Mouse (Mus musculus): ENCODE results near the gene Ube2z.
"Not testable (repeated sequence)": the region's sequence is repeated elsewhere in the genome, so short reads cannot be mapped to it uniquely, and the experiment has no call there.

The Ube2z gene

DNA sequence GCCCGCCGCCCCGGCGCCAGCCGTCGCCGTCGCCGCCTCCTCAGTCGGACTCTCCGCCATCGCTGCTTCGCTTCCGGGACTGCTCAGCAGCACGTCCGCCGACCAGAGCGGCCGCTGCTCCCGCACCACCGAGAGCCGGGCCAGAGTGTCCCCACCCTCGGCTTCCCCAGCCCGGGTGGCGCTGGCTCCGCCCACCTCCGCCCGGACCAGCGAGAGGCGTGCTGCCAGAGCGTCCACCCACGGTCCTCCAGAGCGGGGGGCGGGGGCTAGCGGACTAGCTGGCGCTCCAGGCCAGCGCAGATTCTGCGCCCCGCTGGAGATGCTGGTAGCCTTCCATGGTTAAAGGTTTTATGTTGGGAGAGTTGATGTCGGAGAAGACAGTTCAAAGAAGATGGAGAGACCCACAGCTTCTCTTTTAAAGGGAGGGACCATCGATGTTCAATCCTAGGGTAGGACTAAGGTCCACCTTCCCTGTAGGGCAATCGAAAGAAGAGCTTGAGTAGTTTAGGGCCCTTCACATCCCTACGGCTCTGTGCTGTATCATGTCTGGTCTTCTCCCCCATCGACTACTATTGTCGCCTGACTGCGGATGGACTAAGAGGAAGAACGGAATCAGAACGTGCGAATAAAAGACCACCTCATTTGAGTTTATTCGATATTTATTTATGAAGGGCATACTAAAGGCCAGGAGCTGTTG, at the start of gene Ube2z:
Gene Ube2z (minus strand): TSS at position 174 of the 697 bp plus-strand sequence.
- DNase-seq (ENCODE audit: low spot score), result peak; percentile 96

DNA sequence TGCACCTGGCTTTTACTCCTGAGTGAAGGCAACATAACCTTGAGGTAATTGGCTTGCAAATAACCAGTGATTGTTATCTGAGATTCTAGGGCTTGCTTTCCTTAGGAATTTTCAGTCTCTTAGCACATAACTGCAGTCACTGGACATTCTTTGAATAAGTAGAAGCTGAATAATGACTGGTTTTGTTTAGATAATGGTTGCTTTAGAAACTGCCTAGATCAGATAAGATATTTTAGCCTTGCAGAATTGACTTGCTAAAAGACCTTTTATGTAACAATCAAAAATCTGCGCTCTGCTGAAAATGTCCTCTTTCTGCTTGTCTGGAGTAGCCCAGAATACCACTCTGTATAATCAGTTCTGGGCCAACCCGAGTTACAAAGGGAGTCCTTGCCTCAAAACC, 48.9 kb upstream of the Ube2z start:
- no peak for DNase-seq (ENCODE audit: low spot score)

DNA sequence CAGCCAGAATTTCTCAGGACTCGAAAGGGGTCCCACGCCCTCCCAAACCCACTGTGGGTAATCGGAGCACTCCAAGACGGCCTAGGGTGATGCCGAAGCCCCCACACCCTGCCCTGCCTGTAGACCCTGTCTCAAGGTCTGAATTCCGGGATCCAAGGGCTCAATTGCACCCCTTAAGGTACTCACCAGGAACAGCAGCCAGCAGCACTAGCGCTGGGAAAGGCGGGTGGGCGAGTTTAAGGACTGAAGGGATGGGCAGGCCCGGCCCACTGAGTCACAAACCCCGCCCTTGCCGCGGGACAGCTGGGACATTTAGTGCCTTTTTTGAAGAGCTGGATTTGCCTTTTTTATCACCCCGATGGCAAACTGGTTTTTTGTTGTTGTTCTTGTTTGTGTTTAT, 46.6 kb upstream of the Ube2z start, which contains the start of gene Calcoco2:
Gene Calcoco2 (minus strand): TSS at position 214 of the 400 bp plus-strand sequence.
- DNase-seq (ENCODE audit: low spot score), result no peak

DNA sequence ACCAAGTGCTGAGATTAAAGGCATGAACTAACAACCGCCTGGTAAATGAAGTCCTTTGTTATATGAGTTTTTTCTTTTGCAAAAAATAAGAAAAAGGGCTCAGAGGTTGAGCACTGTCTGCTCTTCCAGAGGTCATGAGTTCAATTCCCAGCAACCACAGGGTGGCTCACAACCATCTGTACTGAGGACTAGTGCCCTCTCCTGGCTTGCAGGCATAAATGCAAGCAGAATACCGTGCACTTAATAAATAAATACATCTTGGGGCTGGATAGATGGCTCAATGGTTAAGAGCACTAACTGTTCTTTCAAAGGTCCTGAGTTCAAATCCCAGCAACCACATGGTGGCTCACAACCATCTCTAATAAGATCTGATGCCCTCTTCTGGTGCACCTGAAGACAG, 45.8 kb upstream of the Ube2z start:
- not testable (repeated sequence) for DNase-seq (ENCODE audit: low spot score)

DNA sequence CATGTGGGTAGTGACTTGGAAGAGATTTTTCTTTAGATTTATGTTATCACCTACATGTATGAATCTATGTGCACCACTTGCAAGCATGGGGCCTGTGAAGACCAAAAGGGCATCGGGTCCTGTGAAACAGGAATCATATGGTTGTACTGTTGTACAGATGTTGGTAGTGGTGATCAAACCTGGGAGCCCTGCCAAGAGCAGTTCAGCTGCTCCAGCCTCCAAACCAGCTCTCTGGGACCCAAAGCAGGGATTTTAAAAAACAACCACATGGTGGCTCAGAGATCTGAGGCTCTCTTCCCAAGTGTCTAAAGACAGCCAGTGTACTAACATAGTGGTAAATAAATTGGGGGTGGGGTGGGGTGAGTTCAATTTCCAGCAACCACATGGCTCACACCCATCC, 43.2 kb upstream of the Ube2z start:
- no peak for DNase-seq (ENCODE audit: low spot score)

DNA sequence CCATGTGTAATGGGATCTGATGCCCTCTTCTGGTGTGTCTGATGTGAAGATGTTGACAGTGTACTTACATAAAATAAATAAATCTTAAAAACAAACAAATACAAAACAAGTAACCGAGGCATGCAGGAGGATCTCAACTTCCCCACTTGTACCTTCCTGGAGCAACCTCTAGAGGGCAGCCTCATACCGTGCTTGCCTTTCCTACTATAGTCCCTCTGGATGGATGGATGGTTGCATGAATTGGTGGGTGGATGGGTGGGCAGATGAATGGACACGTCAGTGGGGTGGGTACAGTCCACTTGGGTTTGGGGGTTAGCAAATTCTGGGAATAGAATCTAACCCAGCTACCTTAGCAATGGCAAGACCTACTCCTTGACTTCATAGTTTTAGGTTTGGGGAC, 28.2 kb upstream of the Ube2z start:
- DNase-seq (ENCODE audit: low spot score), result peak; percentile 41

DNA sequence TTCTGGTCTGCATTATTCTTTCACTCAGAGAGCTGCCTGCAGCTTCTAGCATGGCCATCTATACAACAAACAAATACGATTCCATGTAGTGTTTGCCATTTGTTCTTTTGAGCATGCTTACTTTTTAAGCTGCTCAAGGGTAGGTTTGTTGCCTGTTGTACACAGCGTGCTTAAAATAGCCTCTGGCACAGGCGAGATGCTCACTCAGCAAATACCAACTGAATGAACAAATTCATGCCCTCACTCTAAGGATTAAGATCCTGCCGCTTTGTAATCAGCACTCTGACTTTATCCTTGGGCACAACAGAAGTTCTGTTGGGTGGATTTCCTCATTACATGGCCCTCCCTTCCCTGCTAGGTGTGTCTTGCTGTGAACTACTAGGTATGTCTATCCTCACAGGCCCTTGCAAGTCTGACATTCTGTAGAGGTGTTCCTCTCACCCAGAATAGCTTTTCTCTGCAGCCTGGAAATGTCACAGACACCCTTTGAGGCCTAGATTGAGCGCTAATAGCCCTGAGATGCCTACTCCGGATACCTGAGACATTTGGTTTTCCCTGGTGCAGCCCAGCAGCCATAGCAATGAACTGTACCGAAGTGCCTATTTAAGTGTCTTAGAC, 27.6 kb upstream of the Ube2z start:
- DNase-seq (ENCODE audit: low spot score), result no peak

DNA sequence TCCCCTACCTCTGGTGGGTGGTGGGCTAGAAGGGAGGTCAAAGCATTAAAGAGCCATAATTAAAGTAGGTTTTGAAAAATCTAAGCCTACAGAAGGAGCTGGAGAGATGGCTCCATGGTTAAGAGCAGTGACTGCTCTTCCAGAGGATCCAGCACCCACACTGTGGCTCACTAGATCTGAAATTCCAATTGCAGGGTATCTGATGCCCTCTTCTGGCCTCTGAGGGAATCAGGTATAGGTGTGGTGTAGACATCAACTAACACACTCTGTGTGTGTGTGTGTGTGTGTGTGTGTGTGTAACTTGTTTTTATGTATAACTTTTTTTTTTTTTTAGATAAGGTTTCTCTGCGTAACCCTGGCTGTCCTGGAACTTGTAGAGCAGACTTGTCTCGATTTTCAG, 25.9 kb upstream of the Ube2z start:
- peak; percentile 18 for DNase-seq (ENCODE audit: low spot score)

DNA sequence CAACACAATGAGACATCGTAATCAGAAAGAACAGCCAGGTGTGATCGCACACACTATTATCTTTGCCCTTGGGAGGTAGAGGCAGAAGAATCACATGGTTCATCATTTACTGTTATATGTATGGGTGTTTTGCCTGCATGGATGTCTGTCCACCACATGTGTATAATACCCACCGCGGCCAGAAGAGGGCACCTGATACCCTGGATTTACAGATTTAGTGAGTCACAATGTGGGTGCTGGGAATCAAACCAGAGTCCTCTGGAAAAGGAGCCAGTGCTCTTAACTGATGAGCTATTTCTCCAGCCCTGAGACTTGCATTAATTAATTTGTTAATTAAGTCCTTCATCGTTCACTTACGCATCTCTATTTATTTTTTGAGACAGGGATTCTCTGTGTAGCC, 22.8 kb upstream of the Ube2z start:
- DNase-seq (ENCODE audit: low spot score), result no peak

DNA sequence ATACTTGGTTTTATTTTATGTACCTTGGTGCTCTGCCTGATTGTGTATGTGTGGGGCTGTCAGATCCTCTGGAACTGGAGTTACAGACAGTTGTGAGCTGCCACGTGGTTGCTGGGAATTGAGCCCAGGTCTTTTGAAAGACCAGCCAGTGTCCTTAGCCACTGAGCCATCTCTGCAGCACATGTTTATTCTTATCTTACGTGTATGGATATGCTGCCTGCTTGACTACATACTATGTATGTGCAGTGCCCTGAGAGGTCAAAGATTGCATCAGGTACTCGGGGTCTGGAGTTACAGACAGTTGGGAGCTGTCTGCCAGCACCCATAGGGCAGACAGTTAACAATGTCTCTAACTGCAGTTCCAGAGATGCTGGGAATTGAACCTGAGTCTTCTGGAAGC, 17.5 kb upstream of the Ube2z start:
- no peak for DNase-seq (ENCODE audit: low spot score)

DNA sequence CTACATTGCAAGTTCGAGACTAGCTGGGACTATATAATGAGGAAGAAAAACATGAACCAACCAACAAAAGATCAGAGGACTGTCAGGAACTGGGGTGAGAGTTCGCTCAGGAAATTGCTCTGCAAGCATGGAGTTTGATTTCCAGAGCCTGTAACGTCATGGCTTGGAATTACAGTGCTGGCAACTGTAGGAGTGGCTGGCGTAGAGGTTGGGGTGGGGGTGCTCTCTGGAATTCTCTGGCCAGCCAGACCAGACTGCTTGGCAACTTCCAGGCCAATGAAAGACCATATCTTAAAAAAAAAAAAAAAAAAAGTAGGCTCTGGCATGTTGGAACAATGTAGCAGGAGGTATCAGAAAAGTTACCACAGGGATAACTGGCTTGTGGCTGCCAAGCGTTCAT, 15.5 kb upstream of the Ube2z start:
- DNase-seq (ENCODE audit: low spot score), result no peak

DNA sequence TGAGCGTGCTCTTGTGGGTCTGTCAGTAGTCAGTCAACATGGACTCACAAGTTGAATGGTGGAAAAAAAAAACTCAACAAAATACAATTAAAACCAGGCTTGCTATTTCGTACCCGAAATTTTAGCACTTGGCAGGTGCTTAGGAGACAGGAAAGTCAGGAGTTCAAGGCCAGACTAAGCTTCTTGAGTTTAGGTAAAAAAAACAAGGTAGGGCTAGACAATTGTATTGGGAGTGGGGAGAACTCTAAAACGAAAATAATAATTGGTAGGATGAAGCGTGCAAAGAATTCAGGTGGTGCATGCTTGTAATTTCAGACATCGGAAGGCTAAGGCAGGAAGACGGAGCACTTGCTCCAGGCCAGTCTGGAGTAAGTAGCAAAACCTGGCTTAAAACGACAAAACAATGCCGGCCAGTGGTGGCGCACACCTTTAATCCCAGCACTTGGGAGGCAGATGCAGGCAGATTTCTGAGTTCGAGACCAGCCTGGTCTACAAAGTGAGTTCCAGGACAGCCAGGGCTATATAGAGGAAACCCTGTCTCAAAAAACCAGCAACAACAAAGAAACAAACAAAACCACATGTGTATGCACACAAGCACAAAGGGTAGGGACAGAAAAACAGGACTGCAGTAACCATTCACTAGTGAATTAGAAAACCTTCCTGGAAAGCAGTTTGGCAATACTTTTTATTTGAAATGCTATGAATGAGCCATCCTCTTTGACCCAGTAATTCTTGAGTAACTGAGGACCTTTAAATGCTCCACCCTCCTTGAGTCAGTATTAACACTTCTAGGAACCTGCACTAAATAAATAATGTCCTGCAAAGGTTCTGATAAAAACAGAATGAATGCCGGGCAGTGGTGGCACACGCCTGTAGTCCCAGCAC, 11.3 kb upstream of the Ube2z start:
- DNase-seq (ENCODE audit: low spot score), result no peak

DNA sequence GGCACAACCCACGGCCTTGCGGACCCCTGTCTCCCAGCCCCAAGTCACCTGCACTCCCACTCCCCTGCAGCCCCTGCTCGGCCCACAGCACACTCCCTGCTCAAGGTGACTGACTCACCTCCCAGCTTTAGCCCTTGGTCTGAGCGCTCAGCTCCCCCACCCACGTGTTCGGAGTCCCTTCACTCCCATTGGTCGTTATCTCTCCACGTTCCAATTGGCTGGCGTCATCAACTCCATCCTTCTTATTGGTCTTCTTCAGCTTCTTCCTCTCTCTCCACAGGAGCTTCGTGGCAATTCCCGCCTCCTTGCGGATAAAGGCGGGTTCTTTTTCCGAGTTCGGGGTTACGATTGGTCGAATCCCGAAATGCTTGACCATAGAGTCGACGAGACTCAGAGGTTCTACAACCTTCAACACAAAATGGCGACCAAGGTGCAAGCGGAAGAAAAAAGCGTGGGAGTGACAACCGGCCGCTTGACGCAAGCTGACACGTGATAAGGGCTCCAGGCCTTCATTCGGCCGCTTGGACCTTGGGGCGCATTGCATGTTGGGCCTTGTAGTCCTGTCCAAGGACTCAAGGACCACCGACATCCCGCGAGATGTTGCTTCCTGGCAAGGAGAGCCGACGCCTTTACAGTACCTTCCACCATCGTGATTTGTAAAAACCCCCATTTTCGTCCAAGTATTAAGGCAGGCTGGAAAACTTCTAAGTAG, 10.5 kb upstream of the Ube2z start, which contains the start of gene Atp5g1:
Gene Atp5g1 (minus strand): TSS at position 162 of the 712 bp plus-strand sequence.
- DNase-seq (ENCODE audit: low spot score), result peak; percentile 99

DNA sequence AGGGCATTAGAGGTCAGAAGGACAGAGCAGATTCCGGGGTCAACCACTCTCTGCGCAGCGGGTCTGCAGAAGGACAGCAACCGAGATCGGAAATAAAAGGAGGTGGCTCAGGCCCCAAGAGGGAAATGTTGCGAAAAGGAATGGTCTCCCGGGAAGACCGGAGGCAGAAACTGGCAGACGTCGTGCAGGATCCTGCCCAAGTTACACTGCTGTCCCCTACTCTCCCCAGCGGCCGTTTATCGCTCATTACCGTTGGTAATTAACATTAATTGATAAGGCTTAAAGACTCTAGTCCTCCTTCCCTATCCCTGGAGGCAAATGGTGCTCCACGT, 10.0 kb upstream of the Ube2z start:
- no peak for DNase-seq (ENCODE audit: low spot score)

DNA sequence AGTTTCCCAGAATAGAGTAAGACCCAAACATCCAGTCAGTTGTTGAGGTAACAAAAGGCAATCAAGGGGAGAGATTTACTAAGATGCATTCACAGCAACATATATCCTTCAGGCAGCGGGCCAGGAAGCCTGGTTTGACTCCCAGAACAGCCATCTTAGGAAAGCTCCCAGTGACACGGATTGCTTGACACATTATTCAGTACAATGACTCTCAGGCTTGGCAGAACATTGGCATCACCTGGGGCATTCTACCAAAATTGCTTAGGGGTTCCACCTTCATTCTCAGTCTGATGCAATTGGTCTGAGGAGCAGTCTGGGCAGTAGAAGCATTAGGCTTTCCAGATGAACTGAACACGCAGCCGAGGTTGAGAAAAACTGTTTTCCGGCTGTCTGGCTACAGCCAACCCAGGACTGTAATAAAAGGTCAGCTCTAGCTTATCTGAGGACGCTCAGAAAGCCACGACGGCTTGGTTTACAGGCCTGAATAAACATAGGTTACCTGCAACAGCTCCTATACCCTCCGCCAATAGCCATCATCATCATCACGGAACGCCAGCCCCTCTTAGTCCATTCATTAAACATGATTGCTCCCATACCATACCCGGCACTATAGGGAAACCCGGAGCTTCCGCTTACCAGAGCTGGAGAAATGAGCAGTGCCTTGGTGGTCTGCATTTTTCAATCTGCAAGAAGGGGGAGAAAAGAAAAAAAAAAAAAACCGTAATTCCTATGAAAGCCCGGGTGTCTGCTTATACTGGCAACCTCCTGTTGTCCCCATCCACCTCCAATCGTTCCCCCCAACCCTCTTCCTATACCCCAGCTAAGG, 9.4 kb upstream of the Ube2z start:
- DNase-seq (ENCODE audit: low spot score), result peak; percentile 51

DNA sequence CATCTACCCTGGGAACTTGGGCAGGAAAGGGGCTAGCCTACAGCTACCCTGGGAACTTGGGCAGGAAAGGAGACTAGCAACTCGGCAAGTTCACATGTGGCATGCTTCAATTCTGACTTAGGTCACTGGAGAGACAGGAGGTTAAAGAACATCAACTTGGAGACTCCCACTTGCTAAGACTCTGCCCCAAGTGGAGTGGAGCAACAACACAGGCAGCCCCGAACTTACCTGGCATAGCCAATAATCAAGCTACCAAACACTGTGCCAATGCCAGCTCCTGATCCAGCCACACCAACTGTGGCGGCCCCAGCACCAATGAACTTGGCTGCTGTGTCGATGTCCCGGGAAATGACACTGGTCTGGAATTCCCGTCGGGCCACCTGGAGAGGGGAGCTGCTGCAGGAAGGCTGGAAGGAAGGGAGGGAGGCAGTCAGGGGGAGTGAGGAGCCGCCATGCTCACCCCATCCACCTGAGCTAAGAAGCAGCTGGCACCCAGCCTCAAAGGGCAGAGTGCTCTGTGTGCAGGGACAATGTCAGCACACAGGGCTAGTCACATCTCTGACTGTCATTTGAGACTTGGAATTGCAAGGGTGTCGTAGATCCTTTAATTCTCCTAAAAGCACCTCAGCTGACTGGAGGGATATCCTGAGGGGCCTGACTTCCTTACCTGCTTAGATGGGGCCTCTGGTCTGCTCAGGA, 8.3 kb upstream of the Ube2z start:
- DNase-seq (ENCODE audit: low spot score), result no peak

DNA sequence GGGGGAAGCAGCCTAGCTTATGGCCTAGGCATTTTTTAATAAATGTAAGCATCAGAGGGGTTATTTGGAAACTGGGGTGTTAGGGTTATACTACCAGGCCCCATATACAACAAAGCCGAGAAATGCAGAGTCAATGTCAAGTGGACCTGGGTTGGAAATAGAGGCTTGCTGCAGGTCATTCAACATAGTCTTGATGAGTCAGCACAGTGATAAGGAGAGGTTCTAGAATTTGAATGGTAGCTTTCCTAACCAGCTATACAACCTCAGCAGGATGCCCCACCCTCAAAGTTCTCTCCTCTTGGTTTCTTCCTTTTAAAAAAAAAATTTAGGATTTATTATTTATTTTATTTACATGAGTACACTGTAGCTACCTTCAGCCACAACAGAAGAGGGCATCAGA, 5.8 kb upstream of the Ube2z start:
- no peak for DNase-seq (ENCODE audit: low spot score)

DNA sequence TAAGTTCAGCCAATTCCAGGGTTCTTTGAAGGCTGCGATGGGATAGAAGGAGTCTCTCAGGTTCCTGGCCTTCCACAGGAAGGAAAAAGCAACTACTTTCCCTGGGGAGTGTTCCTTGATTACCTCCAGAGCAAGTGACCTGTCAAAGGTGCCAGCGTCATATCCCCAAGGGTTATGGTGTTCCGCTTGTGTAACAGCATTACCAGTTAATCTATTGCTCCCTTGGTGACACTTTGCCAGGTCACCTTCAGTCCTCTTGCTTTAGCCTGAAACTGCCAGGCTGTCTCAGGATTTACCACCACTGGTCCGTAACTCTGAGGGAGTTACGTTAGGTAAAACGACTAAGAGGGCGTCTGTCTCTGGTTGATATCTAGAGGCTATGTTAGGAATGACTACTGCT, 5.2 kb upstream of the Ube2z start:
- DNase-seq (ENCODE audit: low spot score), result no peak

DNA sequence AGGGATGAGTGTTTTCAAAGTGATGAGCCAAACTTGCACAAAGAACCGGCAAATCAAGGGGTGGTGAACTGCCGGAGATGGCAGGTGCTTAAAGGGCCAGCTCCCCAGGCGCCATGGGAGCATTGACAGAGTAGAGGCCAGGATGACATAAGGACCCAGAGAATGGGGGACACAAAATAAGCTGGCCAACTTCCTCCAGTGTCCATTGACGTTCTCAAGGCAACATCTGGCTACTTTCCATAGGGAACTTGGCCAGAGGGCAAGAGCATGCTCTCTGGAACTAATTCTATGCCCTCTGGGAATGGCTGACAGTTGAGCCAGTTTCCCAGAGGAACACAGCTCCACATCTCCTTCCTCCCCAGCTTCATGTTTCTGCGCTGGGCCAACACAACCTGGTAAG, 3.0 kb upstream of the Ube2z start:
- DNase-seq (ENCODE audit: low spot score), result peak; percentile 24

DNA sequence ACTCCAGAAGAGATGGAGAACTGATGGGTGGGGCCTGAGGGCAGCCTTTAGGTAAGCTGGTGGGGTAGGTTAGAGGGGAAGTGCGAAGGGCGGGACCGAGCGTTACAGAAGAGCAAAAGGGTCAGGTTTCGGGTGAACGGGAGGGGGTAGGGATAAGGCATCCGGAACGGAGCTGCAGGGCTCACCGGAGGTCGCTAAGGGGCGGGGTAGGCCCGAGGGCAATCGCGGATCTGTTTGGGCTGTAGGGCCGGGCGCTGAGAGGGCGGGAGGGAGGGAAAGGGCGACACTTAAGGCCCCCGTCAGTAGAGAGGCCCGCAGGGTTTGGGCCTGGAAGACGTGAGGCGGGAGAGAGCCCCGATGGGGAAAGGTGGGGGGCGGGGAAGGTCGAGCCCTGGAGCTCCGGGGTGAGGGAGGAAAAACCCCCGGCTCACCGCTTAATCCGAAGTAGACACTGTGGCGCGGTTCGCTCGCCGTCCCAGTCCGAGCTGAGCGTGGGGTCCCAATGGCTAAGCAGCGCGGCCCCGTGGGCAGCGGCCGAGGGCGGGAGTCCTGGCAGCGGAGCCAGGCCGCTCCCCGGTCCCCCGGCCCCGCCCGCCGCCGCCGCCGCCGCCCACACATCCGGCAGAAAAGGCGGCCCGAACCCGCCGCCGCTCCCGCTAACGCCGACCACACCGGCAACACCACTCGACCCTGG, 520 bp downstream of the Ube2z start:
- peak; percentile 28 for DNase-seq (ENCODE audit: low spot score)
